Mouse (Mus musculus) heart, embryonic 14.5 days (tissue): Measurements from ENCODE around the gene Clic4. TPM values are rescaled to one million over a fixed set of nuclear protein-coding genes. Genes with fewer than 3 reads are reported as not detected.

Source experiments
- ATAC-seq: fragments of 200-750 bp; cut with Nextera tagmentation; 2 replicates; pipeline ENCODE4 v1.8.0; 2017; ENCODE audit warnings: low read depth, moderate TSS enrichment; ENCODE audit not compliant: insufficient number of reproducible peaks, insufficient read depth, low FRiP score
- H3K27ac ChIP-seq, 2 experiments: fragments of 200-500 bp in 1 of 2; fragments of 300-500 bp in 1 of 2; sonication (generic) in 1 of 2; replicated peaks in 1 of 2; 2 replicates each; pipeline ENCODE4 v1.5.1; 2012 to 2014; ENCODE audit warnings: low read depth in 2 of 2, low read length in 2 of 2, control low read depth in 1 of 2, mild to moderate bottlenecking in 1 of 2, mixed read lengths in 1 of 2; ENCODE audit not compliant: control insufficient read depth in 1 of 2, insufficient read depth in 1 of 2
- H3K27me3 ChIP-seq: fragments of 300-500 bp; sonication (generic); 2 replicates; pipeline ENCODE4 v1.6.1; 2014; ENCODE audit warnings: mild to moderate bottlenecking, low read length, control low read depth; ENCODE audit not compliant: control insufficient read depth, insufficient read depth
- H3K36me3 ChIP-seq: fragments of 300-500 bp; sonication (generic); 2 replicates; pipeline ENCODE4 v1.6.1; 2014; ENCODE audit warnings: mild to moderate bottlenecking, control low read depth, low read length, mixed read lengths; ENCODE audit not compliant: control insufficient read depth, insufficient read depth
- H3K4me1 ChIP-seq, 2 experiments: fragments of 200-500 bp in 1 of 2; fragments of 300-500 bp in 1 of 2; sonication (generic) in 1 of 2; 2 replicates each; pipeline ENCODE4 v1.6.1; 2012 to 2014; ENCODE audit warnings: low read length in 2 of 2, control low read depth in 1 of 2, mixed read lengths in 1 of 2; ENCODE audit not compliant: control insufficient read depth in 2 of 2, insufficient read depth in 2 of 2
- H3K4me2 ChIP-seq: fragments of 300-500 bp; sonication (generic); 2 replicates; pipeline ENCODE4 v1.6.1; 2014; ENCODE audit warnings: mild to moderate bottlenecking, low read length
- H3K4me3 ChIP-seq, 2 experiments: fragments of 200-500 bp in 1 of 2; fragments of 300-500 bp in 1 of 2; sonication (generic) in 1 of 2; 2 replicates each; pipeline ENCODE4 v1.5.1; 2012 to 2014; ENCODE audit warnings: low read length in 2 of 2, mild to moderate bottlenecking in 2 of 2, control low read depth in 1 of 2, low read depth in 1 of 2, moderate library complexity in 1 of 2; ENCODE audit not compliant: control insufficient read depth in 1 of 2, insufficient read depth in 1 of 2
- H3K9ac ChIP-seq: fragments of 300-500 bp; sonication (generic); 2 replicates; pipeline ENCODE4 v1.6.1; 2014; ENCODE audit warnings: mild to moderate bottlenecking, low read length
- H3K9me3 ChIP-seq: fragments of 300-500 bp; sonication (generic); 2 replicates; pipeline ENCODE4 v1.6.1; 2016; ENCODE audit warnings: low read length, control low read depth; ENCODE audit not compliant: control insufficient read depth
- WGBS: fragments of 180-500 bp; shearing (Covaris S2); extraction: QIAGEN DNeasy Blood & Tissue Kit; methylation state at CpG from one replicate; pipeline ENCODE4 v1.1.7; 2014; 5-methylcytosine and 5-hydroxymethylcytosine counted together
- polyA plus RNA-seq: library from polyadenylated mRNA; unstranded; fragments of >200 nt; fragmentation: Nextera tagmentation; extraction: Ambion mirVana; gene quantifications from 2 replicates; pipeline ENCODE4 v1.2.1, GENCODE M21; 2014

Clic4 gene
- polyA plus RNA-seq, 1 experiment from 2014 or later, result 181 TPM

DNA sequence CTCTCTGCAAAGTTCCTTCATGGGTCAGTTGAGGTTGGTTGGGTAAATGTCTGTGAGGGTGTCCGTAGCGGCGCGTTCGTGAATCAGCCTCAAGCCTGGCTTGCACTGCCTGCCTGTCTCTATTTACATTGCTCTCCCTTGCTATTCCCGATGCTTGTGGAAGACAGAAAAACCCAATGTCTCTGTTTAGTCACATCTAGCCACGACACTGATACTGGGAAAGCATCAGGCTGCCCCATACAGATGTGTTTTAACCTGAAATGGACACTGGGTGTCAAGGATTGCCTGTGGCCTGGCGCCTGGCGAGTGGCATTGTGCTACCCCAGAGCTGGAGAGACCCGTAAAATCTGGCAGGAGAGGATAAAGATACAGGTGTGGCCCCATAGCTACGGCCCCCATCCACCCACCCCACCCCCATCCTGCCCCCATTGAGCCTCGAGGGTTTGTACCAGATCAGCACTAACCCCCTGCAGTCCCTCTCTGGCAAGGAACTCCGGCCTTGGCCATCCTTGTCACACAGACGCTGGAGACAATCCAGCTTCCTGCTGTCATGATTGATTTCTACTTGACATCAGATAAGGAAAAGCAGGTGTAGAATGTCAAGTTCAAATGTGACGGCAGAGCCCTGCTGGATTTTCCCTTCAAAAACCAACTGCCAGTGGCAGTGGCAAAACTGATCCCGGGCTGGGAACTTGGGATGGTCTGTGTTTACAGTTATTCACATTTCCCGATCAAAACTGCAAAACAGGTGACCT lies 68.6 kb downstream of the Clic4 start:
- H3K4me1 ChIP-seq, result peaks cover 2 to 9% of the 10 kb centered on the region in 2 experiments; a peak in 3 of 4 replicates
- WGBS, result 23% methylated on average over 17 of the region's 17 CpGs
- no peaks in the 10 kb centered on the region for H3K9me3 ChIP-seq
- H3K4me2 ChIP-seq, result peak overlapping the region; percentile 76
- H3K27ac ChIP-seq, result no peak overlapping the region
- peak overlapping the region; percentile 42 for H3K9ac ChIP-seq
- H3K4me3 ChIP-seq, result peak overlapping the region in 1 of 2 experiments; percentile 31; a peak in 2 of 4 replicates
- no peaks in the 10 kb centered on the region for H3K36me3 ChIP-seq
- no peak for ATAC-seq
- peaks cover 22% of the 10 kb centered on the region for H3K27me3 ChIP-seq

DNA sequence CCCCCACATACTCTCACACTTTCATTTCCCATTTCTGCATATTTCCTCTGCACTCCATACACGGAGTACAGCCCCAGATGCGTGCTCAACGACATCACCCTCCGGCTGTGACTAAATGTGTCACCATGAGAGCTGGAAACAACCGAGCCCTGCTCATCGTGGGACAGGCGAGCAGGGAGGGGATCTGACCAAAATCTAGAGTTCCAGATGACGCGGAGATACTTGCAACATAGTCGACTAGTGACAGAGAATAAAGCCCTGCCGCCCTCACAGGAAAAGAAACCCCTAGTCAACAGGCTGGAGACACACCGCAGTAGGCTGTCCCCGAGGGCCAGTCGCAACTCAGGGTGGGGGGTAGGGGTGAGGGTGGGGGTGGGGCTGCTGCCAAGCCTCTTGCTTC lies 69.3 kb downstream of the Clic4 start:
- H3K9ac ChIP-seq, result peak overlapping the region; percentile 42
- no peak for ATAC-seq
- WGBS, result 2% methylated on average over 14 of the region's 14 CpGs
- peaks cover 22% of the 10 kb centered on the region for H3K27me3 ChIP-seq
- no peaks in the 10 kb centered on the region for H3K9me3 ChIP-seq
- H3K36me3 ChIP-seq, result no peaks in the 10 kb centered on the region
- H3K4me1 ChIP-seq, result peaks cover 2 to 9% of the 10 kb centered on the region in 2 experiments; a peak in 3 of 4 replicates
- no peak overlapping the region for H3K27ac ChIP-seq
- peak overlapping the region; percentile 76 for H3K4me2 ChIP-seq
- H3K4me3 ChIP-seq, result peak overlapping the region; percentile 31 to 47

DNA sequence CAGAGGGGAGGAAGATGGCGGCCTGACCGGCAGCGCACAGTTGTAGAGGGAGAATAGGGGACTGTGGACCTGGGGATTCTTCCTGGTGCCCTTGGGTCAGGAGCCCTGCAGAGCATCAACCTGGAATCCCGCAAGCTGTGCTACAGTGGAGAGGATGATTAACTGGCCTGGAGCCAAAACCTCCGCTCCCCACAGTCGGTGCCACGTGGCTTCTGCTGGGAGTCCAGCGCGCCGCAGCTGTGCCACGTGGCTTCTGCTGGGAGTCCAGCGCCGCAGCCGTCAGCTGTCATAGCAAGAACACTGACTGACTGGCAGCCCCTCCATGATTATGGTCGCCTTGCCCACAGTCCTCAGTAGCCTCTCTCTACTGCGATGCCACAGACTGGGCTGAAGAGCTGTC lies 70.8 kb downstream of the Clic4 start:
- 80% methylated on average over 16 of the region's 16 CpGs for WGBS
- H3K27me3 ChIP-seq, result peaks cover 22% of the 10 kb centered on the region

DNA sequence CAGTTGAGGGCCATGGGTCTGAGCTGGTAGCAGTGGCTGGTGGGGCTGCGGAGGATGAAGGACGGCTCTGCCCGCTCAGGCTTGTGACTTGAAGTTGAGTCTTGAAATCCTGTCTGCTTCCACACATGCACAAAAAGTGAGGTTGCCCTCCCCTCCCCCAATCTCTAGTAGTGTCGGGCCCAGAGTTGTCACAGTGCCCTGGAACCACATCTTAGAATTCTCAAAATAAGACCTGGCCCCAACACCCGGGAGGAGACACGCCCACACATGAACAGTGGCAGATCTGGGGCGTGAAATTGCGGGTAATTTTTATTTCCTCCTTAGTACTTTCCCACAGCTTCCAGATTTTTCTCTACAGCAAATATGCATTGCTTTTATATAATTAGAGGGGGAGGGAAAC lies 74.8 kb downstream of the Clic4 start:
- no peaks in the 10 kb centered on the region; the same call in 1 of the 2 replicates for H3K27me3 ChIP-seq
- H3K9ac ChIP-seq, result no peak overlapping the region
- peaks cover 12% of the 10 kb centered on the region; the same call in 1 of the 2 replicates for H3K9me3 ChIP-seq
- H3K4me2 ChIP-seq, result no peak overlapping the region
- WGBS, result 78% methylated on average over 8 of the region's 8 CpGs
- no peak overlapping the region for H3K27ac ChIP-seq
- no peak overlapping the region for H3K4me3 ChIP-seq
- ATAC-seq, result no peak
- H3K4me1 ChIP-seq, result no peaks in the 10 kb centered on the region; a peak in 1 of 4 replicates
- no peaks in the 10 kb centered on the region for H3K36me3 ChIP-seq

More for the DNA sequence above, 70.8 kb downstream of the Clic4 start:
- H3K4me1 ChIP-seq, result peaks cover 2 to 9% of the 10 kb centered on the region in 2 experiments; a peak in 3 of 4 replicates
- H3K9ac ChIP-seq, result no peak overlapping the region
- no peaks in the 10 kb centered on the region for H3K36me3 ChIP-seq
- H3K4me2 ChIP-seq, result no peak overlapping the region
- H3K4me3 ChIP-seq, result no peak overlapping the region
- H3K9me3 ChIP-seq, result no peaks in the 10 kb centered on the region
- H3K27ac ChIP-seq, result no peak overlapping the region
- no peak for ATAC-seq

DNA sequence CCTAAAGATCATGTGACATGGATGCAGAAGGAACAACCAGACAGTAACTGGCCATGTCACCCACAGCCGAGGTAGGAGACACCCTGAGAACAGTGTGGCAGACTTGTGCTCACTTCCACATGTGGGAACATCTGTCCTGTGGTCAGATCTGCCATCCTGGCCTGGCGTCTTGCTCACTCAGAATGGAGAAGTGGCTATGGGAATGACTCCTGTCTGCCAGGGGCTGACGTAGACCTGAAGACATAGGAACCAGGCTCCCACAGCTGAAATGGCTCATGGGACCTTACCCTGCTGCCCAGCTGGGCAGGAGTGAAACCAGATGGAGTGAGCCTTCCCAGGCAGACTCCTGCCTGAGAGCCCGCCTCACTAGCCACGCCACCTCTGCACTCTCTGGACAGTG lies 79.8 kb downstream of the Clic4 start:
- H3K9me3 ChIP-seq, result peaks cover 12% of the 10 kb centered on the region; the same call in 1 of the 2 replicates
- no peaks in the 10 kb centered on the region for H3K36me3 ChIP-seq
- no peak overlapping the region for H3K27ac ChIP-seq
- no peak overlapping the region for H3K4me2 ChIP-seq
- H3K27me3 ChIP-seq, result no peaks in the 10 kb centered on the region; the same call in 1 of the 2 replicates
- no peak overlapping the region for H3K9ac ChIP-seq
- H3K4me1 ChIP-seq, result no peaks in the 10 kb centered on the region
- WGBS, result 66% methylated on average over 5 of the region's 5 CpGs
- ATAC-seq, result no peak
- H3K4me3 ChIP-seq, result no peak overlapping the region

DNA sequence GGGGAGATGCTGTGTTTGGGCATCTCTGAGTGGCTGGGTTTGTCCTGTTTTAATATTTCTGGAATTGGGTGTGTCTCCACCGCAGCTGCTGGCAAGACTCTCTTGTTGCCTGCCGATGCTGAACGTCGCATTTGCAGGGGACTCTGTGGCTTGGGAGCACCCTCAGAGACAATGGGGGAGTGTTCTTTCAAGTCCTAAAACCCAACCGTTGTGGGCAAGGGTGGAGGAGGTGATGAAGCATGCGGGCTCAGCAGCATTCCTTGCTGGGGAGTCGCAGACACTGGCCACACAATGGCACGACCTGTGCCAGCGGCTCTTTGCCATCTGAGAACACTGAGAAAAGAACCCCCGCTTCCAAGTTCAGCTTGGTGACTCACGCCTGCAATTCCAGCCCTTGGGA lies 81.0 kb downstream of the Clic4 start:
- Histone ChIP-seq H3K9me3 (peaks cover 12% of the 10 kb centered on the region; the same call in 1 of the 2 replicates), H3K27ac (no peak overlapping the region), H3K4me2 (no peak overlapping the region), H3K4me1 (no peaks in the 10 kb centered on the region), H3K9ac (no peak overlapping the region), H3K27me3 (no peaks in the 10 kb centered on the region; the same call in 1 of the 2 replicates), H3K36me3 (no peaks in the 10 kb centered on the region), H3K4me3 (no peak overlapping the region)
- 75% methylated on average over 11 of the region's 11 CpGs for WGBS
- no peak for ATAC-seq

DNA sequence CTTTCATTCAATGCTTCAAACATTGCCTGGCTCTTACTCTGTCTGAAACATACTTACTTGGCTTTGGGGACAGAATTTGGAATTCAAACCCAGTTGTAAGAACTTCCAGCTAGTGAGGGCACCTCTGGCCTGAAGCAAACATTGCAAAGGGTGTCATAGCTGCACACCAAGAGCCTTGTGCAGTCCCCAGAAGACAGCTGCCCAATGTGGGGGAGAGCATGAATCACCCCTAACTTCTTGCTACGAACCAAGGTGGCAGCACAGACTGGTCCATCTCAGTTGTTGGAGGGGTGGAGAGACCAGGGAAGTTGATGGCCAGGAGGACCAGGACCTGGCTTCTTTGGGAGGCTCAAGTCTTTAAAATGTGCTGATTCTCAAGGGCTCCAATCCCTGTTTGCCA lies 81.4 kb downstream of the Clic4 start:
- no peak for ATAC-seq
- Histone ChIP-seq H3K27me3 (no peaks in the 10 kb centered on the region; the same call in 1 of the 2 replicates), H3K4me1 (no peaks in the 10 kb centered on the region), H3K27ac (no peak overlapping the region), H3K9ac (no peak overlapping the region), H3K36me3 (no peaks in the 10 kb centered on the region), H3K4me3 (no peak overlapping the region), H3K4me2 (no peak overlapping the region), H3K9me3 (peaks cover 12% of the 10 kb centered on the region; the same call in 1 of the 2 replicates)
- WGBS, result 41% methylated on average over 1 of the region's 1 CpGs
